Mouse (Mus musculus): ENCODE measurements around the gene Rftn2.
"Not testable (repeated sequence)": the region's sequence is repeated elsewhere in the genome, so short reads cannot be mapped to it uniquely, and the experiment has no call there.

Rftn2 gene

GRCm38 (mm10) chr1:55171361-55172325, 54.9 kb downstream of the Rftn2 start:
- no peak for DNase-seq

- DNase-seq, result no peak
Measured at GRCm38 (mm10) chr1:55168591-55168990, 58.0 kb downstream of the Rftn2 start.

- no peak for DNase-seq
Measured at GRCm38 (mm10) chr1:55167560-55167959, 59.0 kb downstream of the Rftn2 start.

GRCm38 (mm10) chr1:55164005-55164404, 62.6 kb downstream of the Rftn2 start:
- no peak for DNase-seq

GRCm38 (mm10) chr1:55162781-55163180, 63.8 kb downstream of the Rftn2 start:
- DNase-seq, result no peak

- peak; percentile 27 for DNase-seq
Measured at GRCm38 (mm10) chr1:55161895-55162294, 64.7 kb downstream of the Rftn2 start.

GRCm38 (mm10) chr1:55160831-55161638, 65.5 kb downstream of the Rftn2 start:
- no peak for DNase-seq

GRCm38 (mm10) chr1:55160218-55160617, 66.4 kb downstream of the Rftn2 start:
- DNase-seq, result no peak

- no peak for DNase-seq
Measured at GRCm38 (mm10) chr1:55158821-55159220, 67.8 kb downstream of the Rftn2 start.

GRCm38 (mm10) chr1:55158211-55158610, 68.4 kb downstream of the Rftn2 start:
- no peak for DNase-seq

- DNase-seq, result no peak
Measured at GRCm38 (mm10) chr1:55157329-55157728, 69.3 kb downstream of the Rftn2 start.

- no peak for DNase-seq
Measured at GRCm38 (mm10) chr1:55145556-55145955, 81.0 kb downstream of the Rftn2 start.

- DNase-seq, result no peak
Measured at GRCm38 (mm10) chr1:55144338-55144737, 82.2 kb downstream of the Rftn2 start.

GRCm38 (mm10) chr1:55135846-55136245, 90.7 kb downstream of the Rftn2 start:
- DNase-seq, result no peak

- DNase-seq, result no peak
Measured at GRCm38 (mm10) chr1:55134301-55134700, 92.3 kb downstream of the Rftn2 start.

GRCm38 (mm10) chr1:55133173-55133572, 93.4 kb downstream of the Rftn2 start:
- no peak for DNase-seq

- DNase-seq, result no peak
Measured at GRCm38 (mm10) chr1:55132308-55132707, 94.3 kb downstream of the Rftn2 start.

GRCm38 (mm10) chr1:55131424-55132014, 95.1 kb downstream of the Rftn2 start:
- no peak for DNase-seq

- DNase-seq, result peak; percentile 93
Measured at GRCm38 (mm10) chr1:55130943-55131401, 95.6 kb downstream of the Rftn2 start, which contains the start of gene Mob4. Gene Mob4 (plus strand): TSS chr1:55131231.

GRCm38 (mm10) chr1:55130190-55130916, 96.2 kb downstream of the Rftn2 start:
- no peak for DNase-seq

GRCm38 (mm10) chr1:55129716-55130115, 96.9 kb downstream of the Rftn2 start:
- no peak for DNase-seq

GRCm38 (mm10) chr1:55124136-55124535, 102.4 kb downstream of the Rftn2 start:
- DNase-seq, result not testable (repeated sequence)

All from kidney, adult 18-20 months (tissue).